Mouse (Mus musculus) hindbrain, embryonic 13.5 days (tissue): ENCODE results near the gene Rhbdl3. TPM values are rescaled to one million over a fixed set of nuclear protein-coding genes. Genes with fewer than 3 reads are reported as not detected.
A peak's percentile ranks its signal among the peaks of the same experiment; 100 is the strongest.

ENCODE experiments used
- ATAC-seq: fragments of 200-750 bp; cut with Nextera tagmentation; 2 replicates; pipeline ENCODE4 v1.8.0; 2017; ENCODE audit warnings: moderate TSS enrichment; ENCODE audit not compliant: low FRiP score
- H3K27ac ChIP-seq: fragments of 300-500 bp; sonication (generic); 2 replicates; pipeline ENCODE4 v1.5.1; 2015; ENCODE audit warnings: inconsistent platforms, mild to moderate bottlenecking, moderate library complexity
- H3K27me3 ChIP-seq: fragments of 300-500 bp; sonication (generic); 2 replicates; pipeline ENCODE4 v1.6.1; 2015; ENCODE audit warnings: mild to moderate bottlenecking, inconsistent platforms
- H3K36me3 ChIP-seq: fragments of 300-500 bp; sonication (generic); 2 replicates; pipeline ENCODE4 v1.6.1; 2015; ENCODE audit warnings: mild to moderate bottlenecking, inconsistent platforms
- H3K4me1 ChIP-seq: fragments of 300-500 bp; sonication (generic); replicated peaks from 2 replicates; pipeline ENCODE4 v1.6.1; 2015; ENCODE audit warnings: inconsistent platforms
- H3K4me2 ChIP-seq: fragments of 300-500 bp; sonication (generic); 2 replicates; pipeline ENCODE4 v1.6.1; 2015; ENCODE audit warnings: inconsistent platforms, mild to moderate bottlenecking, moderate library complexity
- H3K4me3 ChIP-seq: fragments of 300-500 bp; sonication (generic); 2 replicates; pipeline ENCODE4 v1.5.1; 2015; ENCODE audit warnings: mild to moderate bottlenecking, inconsistent platforms
- H3K9ac ChIP-seq: fragments of 300-500 bp; sonication (generic); 2 replicates; pipeline ENCODE4 v1.6.1; 2015; ENCODE audit warnings: mild to moderate bottlenecking, inconsistent platforms
- H3K9me3 ChIP-seq: fragments of 300-500 bp; sonication (generic); 2 replicates; pipeline ENCODE4 v1.6.1; 2016; ENCODE audit warnings: inconsistent platforms
- WGBS: fragments of 180-500 bp; shearing (Covaris S2); methylation state at CpG from one replicate; pipeline ENCODE4 v1.1.7; 2015; 5-methylcytosine and 5-hydroxymethylcytosine counted together
- polyA plus RNA-seq: library from polyadenylated mRNA; unstranded; fragments of >200 nt; fragmentation: Nextera tagmentation; extraction: Ambion mirVana; gene quantifications from 2 replicates; pipeline ENCODE4 v1.2.1, GENCODE M21; 2015

Rhbdl3 gene
- polyA plus RNA-seq, 1 experiment from 2014 or later, result 14.0 TPM

DNA sequence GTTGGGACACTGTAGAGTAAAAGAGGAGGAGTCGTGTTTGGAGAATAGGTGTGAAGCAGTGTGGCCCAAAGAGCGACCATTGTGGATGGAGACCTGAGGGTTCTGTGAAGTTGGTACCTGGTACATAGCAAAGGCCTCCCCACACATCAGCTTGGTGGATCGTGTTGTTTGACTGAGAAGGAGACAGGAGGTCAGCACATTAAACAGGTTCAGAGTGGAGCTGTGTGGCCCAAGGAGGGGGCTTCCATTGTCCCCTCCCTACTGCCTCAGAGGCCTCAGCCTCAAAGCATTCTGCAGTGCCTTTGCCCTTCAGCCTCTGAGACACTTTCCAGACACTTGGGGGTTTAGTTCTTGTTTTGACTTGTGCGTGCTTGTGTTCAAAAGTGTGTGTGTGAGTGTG is 13.2 kb downstream of the Rhbdl3 start:
- peaks cover 72% of the 10 kb centered on the region for H3K4me1 ChIP-seq
- no peak for ATAC-seq
- no peak overlapping the region for H3K9ac ChIP-seq
- no peaks in the 10 kb centered on the region for H3K9me3 ChIP-seq
- 64% methylated on average over 4 of the region's 4 CpGs for WGBS
- no peak overlapping the region for H3K4me2 ChIP-seq
- no peaks in the 10 kb centered on the region for H3K36me3 ChIP-seq
- H3K4me3 ChIP-seq, result no peak overlapping the region
- no peaks in the 10 kb centered on the region for H3K27me3 ChIP-seq
- H3K27ac ChIP-seq, result 0 out of 2 replicates have a peak overlapping the region, but pooled peaks have one; percentile 80

DNA sequence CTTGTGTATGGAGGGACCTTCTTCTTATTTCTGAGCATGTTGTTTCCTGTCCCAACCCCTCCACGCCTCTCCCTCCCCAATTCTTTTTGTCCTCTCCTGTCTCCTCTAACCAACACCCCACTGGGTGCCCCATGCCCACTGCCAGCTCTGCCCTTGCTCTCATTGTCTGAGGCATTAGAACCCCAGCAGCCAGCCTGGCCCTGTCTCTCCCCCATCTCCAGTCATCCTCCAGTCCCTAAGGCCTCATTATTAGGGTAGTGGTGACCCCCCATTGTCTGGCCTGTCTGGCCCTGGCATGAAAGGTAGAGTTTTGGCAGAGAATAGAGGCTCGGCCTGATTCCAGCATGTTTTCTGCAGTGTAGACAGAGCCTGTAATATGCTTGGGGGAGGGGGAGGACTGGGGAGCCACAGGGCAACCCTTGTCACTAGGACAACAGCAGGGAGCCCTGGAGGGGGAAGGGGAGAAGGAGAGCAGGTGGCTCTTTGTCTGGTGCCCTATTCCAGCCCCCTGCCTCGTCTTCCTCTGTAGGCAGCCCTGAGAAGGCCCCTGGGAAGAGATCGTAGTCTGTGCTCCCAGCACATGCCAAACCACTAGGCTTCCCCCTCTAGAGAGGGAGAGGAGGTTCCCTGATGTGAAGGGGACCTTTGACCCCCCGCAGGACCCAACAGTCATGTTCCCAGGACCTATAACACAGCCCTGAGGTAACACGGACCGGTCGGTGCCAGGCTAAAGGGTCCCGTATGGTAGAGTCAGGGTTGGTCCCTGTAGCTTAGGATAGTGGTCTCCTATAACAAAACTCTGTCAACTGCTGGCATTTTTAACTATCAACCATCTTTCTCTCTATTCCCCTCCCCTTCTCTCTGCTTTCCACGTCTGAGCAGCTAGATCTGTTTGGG is 15.3 kb downstream of the Rhbdl3 start:
- Histone ChIP-seq H3K4me2 (no peak overlapping the region), H3K27me3 (no peaks in the 10 kb centered on the region), H3K36me3 (no peaks in the 10 kb centered on the region), H3K9me3 (no peaks in the 10 kb centered on the region), H3K27ac (peak overlapping the region; percentile 80), H3K4me1 (peaks cover 57% of the 10 kb centered on the region), H3K9ac (no peak overlapping the region), H3K4me3 (no peak overlapping the region)
- peak; percentile 89 for ATAC-seq
- WGBS, result 22% methylated on average over 10 of the region's 10 CpGs

DNA sequence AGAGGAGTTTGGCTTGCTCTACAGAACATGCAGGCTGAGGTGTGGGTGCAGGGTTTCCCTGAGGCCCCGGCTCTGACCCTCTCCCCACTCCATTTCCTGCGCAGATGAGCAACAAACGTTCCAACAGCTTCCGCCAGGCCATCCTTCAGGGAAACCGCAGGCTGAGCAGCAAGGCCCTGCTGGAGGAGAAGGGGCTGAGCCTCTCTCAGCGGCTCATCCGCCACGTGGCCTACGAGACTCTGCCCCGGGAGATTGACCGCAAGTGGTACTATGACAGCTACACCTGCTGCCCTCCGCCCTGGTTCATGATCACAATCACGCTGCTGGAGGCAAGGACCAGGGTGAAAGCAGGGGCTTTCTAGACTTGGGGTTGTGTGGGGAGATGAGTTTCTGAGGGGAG is 22.5 kb downstream of the Rhbdl3 start:
- WGBS, result 39% methylated on average over 13 of the region's 13 CpGs
- Histone ChIP-seq H3K4me3 (no peak overlapping the region), H3K4me1 (peaks cover 7% of the 10 kb centered on the region), H3K4me2 (no peak overlapping the region), H3K27me3 (no peaks in the 10 kb centered on the region), H3K36me3 (no peaks in the 10 kb centered on the region), H3K27ac (0 out of 2 replicates have a peak overlapping the region, but pooled peaks have one; percentile 18), H3K9ac (no peak overlapping the region; the same call in 1 of the 2 replicates), H3K9me3 (no peaks in the 10 kb centered on the region)
- no peak for ATAC-seq

DNA sequence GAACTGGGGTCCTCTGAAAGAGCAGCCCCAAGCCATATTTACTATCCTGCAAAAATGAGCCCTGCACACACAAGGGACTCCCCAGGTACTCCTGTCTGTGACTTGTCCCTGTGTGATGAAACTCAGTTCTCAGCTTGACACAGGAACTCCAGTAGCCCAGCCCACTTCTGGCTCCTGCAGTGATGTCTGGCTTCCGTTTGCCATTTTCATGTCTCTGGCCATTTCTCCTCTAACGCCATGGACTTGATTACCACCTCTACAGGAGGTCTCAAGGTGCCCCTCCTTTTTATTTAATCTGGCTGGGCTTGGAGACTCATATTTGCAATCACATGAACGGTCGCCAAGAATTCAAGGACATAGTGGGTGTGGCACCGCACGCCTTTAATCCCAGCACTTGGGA is 23.9 kb downstream of the Rhbdl3 start:
- no peak overlapping the region for H3K9ac ChIP-seq
- no peaks in the 10 kb centered on the region for H3K27me3 ChIP-seq
- H3K4me3 ChIP-seq, result no peak overlapping the region
- 80% methylated on average over 6 of the region's 6 CpGs for WGBS
- no peak for ATAC-seq
- peaks cover 7% of the 10 kb centered on the region for H3K4me1 ChIP-seq
- no peaks in the 10 kb centered on the region for H3K9me3 ChIP-seq
- no peaks in the 10 kb centered on the region for H3K36me3 ChIP-seq
- no peak overlapping the region for H3K27ac ChIP-seq
- no peak overlapping the region for H3K4me2 ChIP-seq

DNA sequence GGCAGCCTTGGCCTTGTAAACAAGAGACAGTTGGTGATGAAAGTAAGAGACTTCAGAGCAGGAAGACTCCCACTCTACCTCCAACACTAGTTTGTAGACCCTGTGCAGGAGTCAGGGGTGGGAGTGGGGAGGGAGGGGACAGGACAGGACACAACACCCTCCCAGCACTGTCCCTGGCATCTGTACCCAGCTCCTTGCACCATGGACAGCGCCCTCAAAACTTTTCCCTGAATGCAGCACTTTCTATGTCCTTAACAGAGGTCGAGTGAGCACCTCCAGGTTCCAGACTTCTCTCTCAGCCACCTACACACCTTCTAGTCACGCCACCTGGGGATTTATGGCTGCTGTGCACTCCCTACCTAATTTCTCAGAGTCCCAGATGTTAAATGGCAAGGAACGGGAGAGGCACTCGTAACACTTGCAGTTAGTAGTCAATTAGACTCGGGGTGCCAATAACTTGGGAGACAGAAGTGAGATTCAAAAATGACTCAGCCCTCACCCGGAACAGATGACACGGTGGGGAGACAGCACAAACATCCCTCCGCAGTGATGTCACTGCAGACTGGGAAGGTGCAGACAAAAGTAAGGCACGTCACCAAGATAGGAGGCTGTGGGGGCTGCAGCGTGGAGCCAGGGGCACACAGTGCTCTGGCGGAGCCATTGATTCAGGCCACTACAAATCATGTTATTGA is 32.1 kb downstream of the Rhbdl3 start:
- Histone ChIP-seq H3K27me3 (no peaks in the 10 kb centered on the region), H3K4me1 (peaks cover 24% of the 10 kb centered on the region), H3K27ac (no peak overlapping the region), H3K9ac (no peak overlapping the region), H3K4me2 (no peak overlapping the region), H3K36me3 (0 out of 2 replicates have a peak, but pooled peaks cover 3% of the 10 kb centered on the region), H3K9me3 (no peaks in the 10 kb centered on the region), H3K4me3 (no peak overlapping the region)
- 70% methylated on average over 12 of the region's 12 CpGs for WGBS
- no peak for ATAC-seq

DNA sequence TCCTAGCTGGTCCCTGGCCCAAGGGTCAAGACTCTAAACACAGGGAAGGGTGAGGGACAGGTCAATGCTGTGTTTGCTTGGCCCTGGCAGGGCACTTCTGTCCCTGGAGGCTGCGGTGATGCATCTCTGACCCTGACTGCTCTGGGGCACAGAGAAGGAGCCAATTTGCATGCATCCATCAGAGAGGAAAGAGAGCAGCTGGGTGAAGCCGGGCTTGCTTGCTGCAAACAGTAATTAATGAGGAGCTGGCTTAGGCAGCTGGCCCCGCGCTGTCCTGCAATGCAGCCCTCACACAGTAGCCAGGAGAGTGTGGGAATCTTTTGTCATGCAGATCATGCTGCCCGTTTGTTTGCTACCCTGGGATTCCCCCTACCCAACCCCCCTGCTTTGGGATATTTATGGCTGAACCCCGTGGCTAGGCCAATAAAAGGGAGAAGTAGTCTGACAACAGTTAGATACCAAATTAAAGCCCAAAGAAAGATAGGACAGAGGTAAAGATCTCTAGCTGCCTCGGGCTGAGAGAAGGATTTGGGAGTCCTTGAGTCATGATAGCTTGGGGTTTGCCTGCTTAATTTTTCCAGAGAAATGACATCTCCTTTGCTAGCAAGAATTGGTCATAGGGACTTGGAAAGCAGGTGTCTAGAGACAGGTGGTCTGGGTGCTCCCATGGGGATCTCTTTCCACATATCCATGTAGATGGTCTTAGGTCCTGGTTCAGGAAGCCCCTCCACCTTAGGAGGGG is 35.1 kb downstream of the Rhbdl3 start:
- H3K27ac ChIP-seq, result peak overlapping the region; percentile 85
- WGBS, result 1% methylated on average over 7 of the region's 7 CpGs
- H3K4me2 ChIP-seq, result no peak overlapping the region

DNA sequence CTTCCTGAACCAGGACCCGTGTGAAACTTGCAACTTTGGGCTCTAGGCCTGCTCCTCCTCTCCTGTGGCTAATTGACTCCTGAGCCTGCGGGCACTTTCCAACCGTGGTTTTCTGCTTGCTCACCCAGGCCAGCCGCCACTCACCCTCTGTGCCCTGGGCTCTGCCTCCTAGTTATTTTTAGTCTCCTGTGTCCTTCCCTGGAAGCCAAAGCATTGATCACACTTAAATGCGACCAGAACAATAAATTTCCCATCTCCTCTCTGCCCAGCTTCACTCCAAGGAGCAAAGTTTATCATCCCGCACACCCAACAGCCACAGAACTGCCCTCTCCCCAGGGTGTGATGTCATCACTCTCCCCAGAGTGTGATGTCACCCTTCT is 35.6 kb downstream of the Rhbdl3 start:
- ATAC-seq, result no peak
- H3K36me3 ChIP-seq, result 0 out of 2 replicates have a peak, but pooled peaks cover 3% of the 10 kb centered on the region
- peaks cover 24% of the 10 kb centered on the region for H3K4me1 ChIP-seq
- no peak overlapping the region for H3K4me3 ChIP-seq
- H3K27ac ChIP-seq, result peak overlapping the region; percentile 85
- H3K4me2 ChIP-seq, result no peak overlapping the region
- 10% methylated on average over 6 of the region's 6 CpGs for WGBS
- no peaks in the 10 kb centered on the region for H3K27me3 ChIP-seq
- H3K9ac ChIP-seq, result 0 out of 2 replicates have a peak overlapping the region, but pooled peaks have one; percentile 29
- no peaks in the 10 kb centered on the region for H3K9me3 ChIP-seq

More for the DNA sequence above, 35.1 kb downstream of the Rhbdl3 start:
- no peak overlapping the region for H3K4me3 ChIP-seq
- 0 out of 2 replicates have a peak, but pooled peaks cover 3% of the 10 kb centered on the region for H3K36me3 ChIP-seq
- H3K9ac ChIP-seq, result peak overlapping the region; percentile 49; the same call in 1 of the 2 replicates
- ATAC-seq, result peak; percentile 88
- peaks cover 24% of the 10 kb centered on the region for H3K4me1 ChIP-seq
- no peaks in the 10 kb centered on the region for H3K9me3 ChIP-seq
- H3K27me3 ChIP-seq, result no peaks in the 10 kb centered on the region

DNA sequence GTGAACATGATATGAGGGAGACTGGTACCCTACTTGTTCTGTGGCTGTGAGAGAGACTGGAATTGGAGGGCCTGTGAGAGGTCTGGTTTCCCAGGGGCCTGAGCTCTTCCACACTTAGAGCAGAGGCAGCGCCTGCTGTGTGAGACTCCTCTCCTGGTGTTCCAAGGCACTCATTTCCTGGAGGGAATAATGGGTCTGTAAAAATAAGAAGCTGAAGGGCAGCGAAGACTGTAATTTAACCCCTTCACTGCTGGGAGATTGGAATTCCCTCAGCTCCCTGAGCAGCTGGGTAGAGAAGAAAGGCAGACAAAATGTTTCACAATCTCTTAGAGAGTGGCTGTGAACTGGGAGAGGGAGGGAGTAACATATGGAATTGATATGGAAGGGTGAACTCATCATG is 41.8 kb downstream of the Rhbdl3 start:
- peaks cover 7% of the 10 kb centered on the region for H3K4me1 ChIP-seq
- H3K4me3 ChIP-seq, result no peak overlapping the region
- 7% methylated on average over 2 of the region's 2 CpGs for WGBS
- H3K27me3 ChIP-seq, result no peaks in the 10 kb centered on the region
- H3K9ac ChIP-seq, result no peak overlapping the region
- no peaks in the 10 kb centered on the region for H3K36me3 ChIP-seq
- H3K9me3 ChIP-seq, result no peaks in the 10 kb centered on the region
- peak overlapping the region; percentile 67 for H3K27ac ChIP-seq
- H3K4me2 ChIP-seq, result no peak overlapping the region
- no peak for ATAC-seq

DNA sequence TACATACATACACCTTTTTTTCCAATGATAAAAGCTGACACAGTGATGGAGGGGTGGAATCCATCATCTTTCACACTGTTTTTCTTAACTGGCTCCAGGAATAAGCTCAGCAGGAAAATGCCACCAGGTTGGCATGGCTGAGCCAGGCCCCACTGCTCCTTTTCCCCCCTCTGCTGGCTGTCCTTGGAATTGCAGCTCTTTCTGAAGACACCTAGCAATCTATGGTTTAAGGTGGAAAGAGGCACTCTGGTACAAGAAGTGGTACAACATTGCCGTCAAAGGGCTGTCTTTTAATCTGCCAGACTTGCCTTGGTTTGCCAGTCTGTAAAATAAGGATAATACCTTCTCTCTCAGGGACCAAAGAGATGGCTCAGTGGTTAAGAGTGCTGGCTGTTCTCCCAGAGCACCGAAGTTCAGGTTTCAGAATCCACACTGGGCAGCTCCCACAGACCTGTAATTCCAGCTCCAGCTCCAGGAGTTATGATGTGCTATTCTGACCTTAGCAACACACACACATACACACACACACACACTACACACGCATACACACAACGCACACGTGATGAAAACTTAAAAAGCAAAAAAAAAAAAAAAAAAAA is 51.2 kb downstream of the Rhbdl3 start:
- Histone ChIP-seq H3K4me2 (no peak overlapping the region), H3K9me3 (no peaks in the 10 kb centered on the region), H3K27me3 (no peaks in the 10 kb centered on the region), H3K9ac (no peak overlapping the region), H3K4me3 (no peak overlapping the region), H3K36me3 (no peaks in the 10 kb centered on the region), H3K27ac (no peak overlapping the region), H3K4me1 (peaks cover 3% of the 10 kb centered on the region; the same call in 1 of the 2 replicates)
- ATAC-seq, result 0 out of 2 replicates have a peak, but pooled peaks have one; percentile 36
- WGBS, result 77% methylated on average over 5 of the region's 5 CpGs

DNA sequence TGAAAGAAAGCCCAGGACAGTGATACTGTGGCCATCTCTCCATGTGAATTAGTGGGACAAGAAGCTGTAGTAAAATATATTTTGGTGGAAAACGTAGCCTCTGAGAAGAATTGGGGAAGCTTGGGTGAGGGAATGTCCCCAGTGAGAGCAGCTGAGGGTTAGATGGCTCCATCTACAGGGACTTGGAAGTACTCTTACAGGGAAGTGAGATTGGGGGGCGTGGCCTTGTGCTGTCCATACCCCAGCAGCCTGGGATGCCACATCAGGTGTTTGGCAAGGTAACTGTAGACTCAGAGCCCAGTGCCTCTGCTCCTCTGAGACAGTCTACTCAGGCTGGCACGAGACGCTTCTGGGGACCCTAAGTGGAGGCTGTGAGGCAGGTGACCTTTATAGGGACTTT is 54.1 kb downstream of the Rhbdl3 start:
- no peaks in the 10 kb centered on the region for H3K9me3 ChIP-seq
- H3K4me3 ChIP-seq, result no peak overlapping the region
- no peak overlapping the region for H3K27ac ChIP-seq
- no peaks in the 10 kb centered on the region for H3K27me3 ChIP-seq
- ATAC-seq, result no peak
- 52% methylated on average over 4 of the region's 4 CpGs for WGBS
- peaks cover 3% of the 10 kb centered on the region; the same call in 1 of the 2 replicates for H3K4me1 ChIP-seq
- H3K36me3 ChIP-seq, result no peaks in the 10 kb centered on the region
- H3K9ac ChIP-seq, result no peak overlapping the region
- H3K4me2 ChIP-seq, result no peak overlapping the region

DNA sequence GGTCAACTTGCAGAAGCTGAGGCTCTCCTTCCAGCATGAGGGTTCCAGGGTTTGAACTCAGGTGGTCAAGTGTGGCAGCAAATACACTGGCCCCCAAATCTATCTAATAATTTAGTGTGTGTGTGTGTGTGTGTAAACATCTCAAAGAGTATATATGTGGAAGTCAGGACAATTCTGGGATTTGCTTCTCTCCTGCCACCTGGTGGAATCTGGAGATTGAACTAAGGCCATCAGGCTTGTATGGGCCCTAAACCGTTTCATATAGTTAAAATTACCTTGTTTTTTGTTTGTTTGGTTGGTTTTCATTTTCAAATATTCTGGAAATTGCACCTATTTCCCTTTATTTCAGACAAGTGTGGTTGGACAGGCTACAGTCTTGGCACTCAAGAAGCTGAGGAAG is 68.2 kb downstream of the Rhbdl3 start:
- H3K36me3 ChIP-seq, result peaks cover 69% of the 10 kb centered on the region
- H3K9me3 ChIP-seq, result no peaks in the 10 kb centered on the region
- no peak overlapping the region for H3K27ac ChIP-seq
- H3K9ac ChIP-seq, result no peak overlapping the region
- ATAC-seq, result no peak
- WGBS, result 88% methylated on average over 1 of the region's 1 CpGs
- no peaks in the 10 kb centered on the region for H3K27me3 ChIP-seq
- no peaks in the 10 kb centered on the region for H3K4me1 ChIP-seq
- H3K4me3 ChIP-seq, result no peak overlapping the region
- H3K4me2 ChIP-seq, result no peak overlapping the region
